Mouse (Mus musculus) lung, adult 2 months (tissue): Measurements from ENCODE around the gene Dennd2d.

ENCODE experiments used
- CTCF ChIP-seq: fragments of 200-500 bp; IDR thresholded peaks from 2 replicates; pipeline ENCODE4 v1.5.1; 2011; ENCODE audit warnings: mild to moderate bottlenecking, low read length, control low read depth; ENCODE audit not compliant: insufficient read depth
- POLR2A ChIP-seq: fragments of 200-500 bp; IDR thresholded peaks from 2 replicates; pipeline ENCODE4 v1.6.1; 2011; ENCODE audit warnings: low read depth, mild to moderate bottlenecking, control low read depth, low read length, borderline replicate concordance; ENCODE audit errors: extremely low read depth

DNA sequence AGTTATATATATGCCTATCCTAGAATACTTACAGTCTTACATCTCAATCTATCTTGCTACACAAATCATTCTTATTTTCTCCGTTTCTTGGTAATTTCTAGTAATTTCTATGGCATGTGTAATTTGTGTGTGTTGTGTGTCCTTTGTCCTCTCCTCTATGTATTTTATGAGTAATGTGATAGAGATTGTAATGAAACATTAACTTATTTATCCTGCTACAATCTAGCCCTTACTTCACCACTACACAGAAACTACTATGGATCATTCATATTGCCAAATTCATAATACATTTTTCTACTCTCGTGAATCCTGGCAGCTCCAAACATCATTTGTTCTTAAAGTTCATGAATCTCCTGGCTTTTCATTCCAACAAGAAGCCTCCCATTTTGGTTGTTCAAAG lies 45.8 kb downstream of the Dennd2d start:
- TF ChIP-seq CTCF (no peak), POLR2A (no peak)
